Mouse (Mus musculus) ES-Bruce4 (cell line): Measurements from ENCODE around the gene Grik4.

Source experiments
- CTCF ChIP-seq: IDR thresholded peaks from one replicate; pipeline ENCODE4 v1.8.1; 2011; ENCODE audit warnings: low read depth, low read length
- EP300 ChIP-seq: IDR thresholded peaks from 2 replicates; pipeline ENCODE4 v1.6.1; 2011; ENCODE audit warnings: low read depth, low read length; ENCODE audit not compliant: insufficient read depth

DNA sequence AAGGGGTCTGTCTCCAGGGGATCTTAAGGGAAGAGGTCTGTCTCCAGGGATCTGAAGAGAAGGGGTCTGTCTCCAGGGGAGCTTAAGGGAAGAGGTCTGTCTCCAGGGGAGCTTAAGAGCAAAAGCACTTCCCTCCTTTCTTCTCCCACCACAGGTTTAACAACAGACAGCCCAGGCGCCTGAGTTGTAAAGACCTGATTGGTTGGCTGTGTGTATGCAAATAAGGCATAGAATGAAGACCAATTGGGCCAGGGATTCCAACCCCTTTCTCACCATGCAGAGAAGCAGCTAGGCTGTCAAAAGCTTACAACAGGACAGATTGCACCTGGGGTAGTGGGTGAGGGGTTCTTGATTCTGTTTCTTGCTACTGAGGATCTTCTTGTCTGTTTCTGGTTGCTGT lies 4.1 kb upstream of the Grik4 start:
- TF ChIP-seq EP300 (no peak), CTCF (no peak)
